Mouse (Mus musculus): ENCODE results near the gene Dmc1.

- TF ChIP-seq CTCF (IDR thresholded peaks at IDR 0.05; ENCODE audit: borderline replicate concordance, control insufficient read depth, extremely low read depth, insufficient read depth, low read length, poor library complexity) (no peak), POLR2A (IDR thresholded peaks at IDR 0.05; ENCODE audit: control insufficient read depth, extremely low read depth, insufficient read depth, low read length, poor library complexity) (no peak)
Observed at GRCm38 (mm10) chr15:79559649-79560048, 45.3 kb downstream of the Dmc1 start.
